Mouse (Mus musculus) natural killer cell, adult 2 months (primary cell): ENCODE measurements around the gene Tmem269.

ENCODE experiments used
- DNase-seq, 2 experiments: peaks; one replicate each; pipeline ENCODE4 v3.0.0; 2022; ENCODE audit warnings: low spot score in 2 of 2

Tmem269 gene

GRCm38 (mm10) chr4:119181456-119181855 lies 36.6 kb downstream of the Tmem269 start:
- peak in 1 of 2 experiments; percentile 73 for DNase-seq

- DNase-seq, result no peak
These were observed 37.8 kb downstream of the Tmem269 start for GRCm38 (mm10) chr4:119180133-119180707.

GRCm38 (mm10) chr4:119178331-119178730 lies 39.7 kb downstream of the Tmem269 start:
- no peak for DNase-seq

- no peak for DNase-seq
These were observed 40.3 kb downstream of the Tmem269 start for GRCm38 (mm10) chr4:119177702-119178101.

- peak; percentile 92 to 93 for DNase-seq
These were observed 44.1 kb downstream of the Tmem269 start, which contains the start of gene Zfp691 for GRCm38 (mm10) chr4:119173851-119174453. Zfp691 (minus strand) TSS chr4:119174195.

GRCm38 (mm10) chr4:119172919-119173650 lies 44.9 kb downstream of the Tmem269 start:
- no peak for DNase-seq

- DNase-seq, result peak; percentile 80 to 89
These were observed 50.4 kb downstream of the Tmem269 start for GRCm38 (mm10) chr4:119167663-119168062.

GRCm38 (mm10) chr4:119167068-119167467 lies 50.9 kb downstream of the Tmem269 start:
- no peak for DNase-seq

GRCm38 (mm10) chr4:119165916-119166315 lies 52.1 kb downstream of the Tmem269 start:
- no peak for DNase-seq

GRCm38 (mm10) chr4:119162990-119163389 lies 55.0 kb downstream of the Tmem269 start:
- DNase-seq, result no peak

- no peak for DNase-seq
These were observed 56.7 kb downstream of the Tmem269 start for GRCm38 (mm10) chr4:119161358-119161757.

- DNase-seq, result no peak
These were observed 60.1 kb downstream of the Tmem269 start for GRCm38 (mm10) chr4:119157891-119158290.

- DNase-seq, result peak; percentile 45 to 70
These were observed 60.8 kb downstream of the Tmem269 start for GRCm38 (mm10) chr4:119157186-119157585.
